Mouse (Mus musculus) thymus, adult 2 months (tissue): ENCODE data around the gene Acadm. TPM values are rescaled to one million over a fixed set of nuclear protein-coding genes. Genes with fewer than 3 reads are reported as not detected.

Source experiments
- DNase-seq: peaks from one replicate; pipeline ENCODE4 v3.0.0; 2021
- H3K27ac ChIP-seq: fragments of 200-500 bp; 2 replicates; pipeline ENCODE4 v1.5.1; 2012; ENCODE audit warnings: low read length, control low read depth; ENCODE audit not compliant: control insufficient read depth, insufficient read depth
- H3K27me3 ChIP-seq: fragments of 200-500 bp; 2 replicates; pipeline ENCODE4 v1.6.1; 2012; ENCODE audit warnings: mild to moderate bottlenecking, low read length, moderate library complexity, mixed read lengths; ENCODE audit not compliant: control insufficient read depth, insufficient read depth
- H3K36me3 ChIP-seq: fragments of 200-500 bp; 2 replicates; pipeline ENCODE4 v1.6.1; 2012; ENCODE audit warnings: mild to moderate bottlenecking, low read length, moderate library complexity; ENCODE audit not compliant: control insufficient read depth, insufficient read depth
- H3K4me1 ChIP-seq: fragments of 200-500 bp; replicated peaks from 2 replicates; pipeline ENCODE4 v1.6.1; 2012; ENCODE audit warnings: low read length; ENCODE audit not compliant: control insufficient read depth, insufficient read depth
- H3K4me3 ChIP-seq: fragments of 200-500 bp; 2 replicates; pipeline ENCODE4 v1.5.1; 2012; ENCODE audit warnings: mild to moderate bottlenecking, low read length, control low read depth, moderate library complexity; ENCODE audit not compliant: control insufficient read depth, insufficient read depth
- CTCF ChIP-seq: fragments of 200-500 bp; IDR thresholded peaks from 2 replicates; pipeline ENCODE4 v1.5.1; 2012; ENCODE audit warnings: mild to moderate bottlenecking, control low read depth, low read length, moderate library complexity, borderline replicate concordance; ENCODE audit not compliant: control insufficient read depth, poor library complexity, insufficient read depth; ENCODE audit errors: extremely low read depth
- POLR2A ChIP-seq: fragments of 200-500 bp; IDR thresholded peaks from 2 replicates; pipeline ENCODE4 v1.6.1; 2012; ENCODE audit warnings: mild to moderate bottlenecking, low read length, control low read depth, moderate library complexity; ENCODE audit not compliant: control insufficient read depth, poor library complexity, insufficient read depth; ENCODE audit errors: extremely low read depth
- WGBS: fragments of 180-500 bp; shearing (Covaris S2); methylation state at CpG from one replicate; pipeline ENCODE4 v1.1.7; 2018; 5-methylcytosine and 5-hydroxymethylcytosine counted together
- polyA plus RNA-seq: library from polyadenylated mRNA; depleted of rRNA; stranded (reverse); fragments of >200 nt; gene quantifications from 2 replicates; pipeline ENCODE4 v1.2.3, GENCODE M21; 2012; rRNA removed

The Acadm gene
- polyA plus RNA-seq = 53.6 and 69.1 TPM in 2 replicates

GRCm38 (mm10) chr3:153944335-153944990 is at the start of gene Acadm:
Acadm (minus strand) TSS chr3:153944632.
- TF ChIP-seq POLR2A (peak; percentile 87), CTCF (no peak)
- under 1% methylated on average over 41 of the region's 41 CpGs for WGBS
- peak within 1 kb of the TSS; percentile 59 for H3K4me3 ChIP-seq
- no peaks in the 10 kb centered on the region for H3K36me3 ChIP-seq
- H3K27ac ChIP-seq = peak within 1 kb of the TSS; percentile 20; the same call in 1 of the 2 replicates
- H3K27me3 ChIP-seq = no peaks in the 10 kb centered on the region
- 0 out of 2 replicates have a peak, but pooled peaks cover 7% of the 10 kb centered on the region for H3K4me1 ChIP-seq
- peak; percentile 99 for DNase-seq

- no peaks in the 10 kb centered on the region for H3K36me3 ChIP-seq
- H3K4me3 ChIP-seq = no peak overlapping the region
- H3K27me3 ChIP-seq = no peaks in the 10 kb centered on the region
- TF ChIP-seq CTCF (peak; percentile 49; the same call in 1 of the 2 replicates), POLR2A (no peak)
- no peaks in the 10 kb centered on the region for H3K4me1 ChIP-seq
- H3K27ac ChIP-seq = no peak overlapping the region
- DNase-seq = no peak
- WGBS = 57% methylated on average over 10 of the region's 10 CpGs
Measured at GRCm38 (mm10) chr3:153984428-153985340, 40.3 kb upstream of the Acadm start.

GRCm38 (mm10) chr3:153980611-153981010 is 36.2 kb upstream of the Acadm start:
- H3K27me3 ChIP-seq = no peaks in the 10 kb centered on the region
- H3K27ac ChIP-seq = no peak overlapping the region
- no peak overlapping the region for H3K4me3 ChIP-seq
- DNase-seq = no peak
- 94% methylated on average over 2 of the region's 2 CpGs for WGBS
- H3K36me3 ChIP-seq = no peaks in the 10 kb centered on the region
- H3K4me1 ChIP-seq = no peaks in the 10 kb centered on the region
- no peak for TF ChIP-seq CTCF
- no peak for TF ChIP-seq POLR2A

GRCm38 (mm10) chr3:153975791-153976190 is 31.4 kb upstream of the Acadm start:
- H3K4me1 ChIP-seq = no peaks in the 10 kb centered on the region
- H3K36me3 ChIP-seq = no peaks in the 10 kb centered on the region
- DNase-seq = no peak
- no peak overlapping the region for H3K27ac ChIP-seq
- H3K27me3 ChIP-seq = peaks cover 15% of the 10 kb centered on the region; the same call in 1 of the 2 replicates
- WGBS = 24% methylated on average over 7 of the region's 7 CpGs
- TF ChIP-seq POLR2A = no peak
- TF ChIP-seq CTCF = no peak
- no peak overlapping the region for H3K4me3 ChIP-seq

- Histone ChIP-seq H3K36me3 (no peaks in the 10 kb centered on the region), H3K27me3 (peaks cover 15% of the 10 kb centered on the region; the same call in 1 of the 2 replicates), H3K27ac (no peak overlapping the region), H3K4me3 (no peak overlapping the region), H3K4me1 (no peaks in the 10 kb centered on the region)
- WGBS = 19% methylated on average over 6 of the region's 6 CpGs
- TF ChIP-seq CTCF (no peak), POLR2A (no peak)
- DNase-seq = no peak
Measured at GRCm38 (mm10) chr3:153975060-153975459, 30.6 kb upstream of the Acadm start.
